Mouse (Mus musculus) megakaryocyte, embryonic 14.5 days (primary cell): Measurements from ENCODE around the gene Tor4a. TPM values are rescaled to one million over a fixed set of nuclear protein-coding genes. Genes with fewer than 3 reads are reported as not detected.

Experiments used
- H3K27me3 ChIP-seq: replicated peaks from 2 replicates; pipeline ENCODE3; 2012; ENCODE audit warnings: inconsistent platforms
- H3K36me3 ChIP-seq: replicated peaks from 2 replicates; pipeline ENCODE3; 2012; ENCODE audit warnings: low read length, inconsistent platforms, mixed read lengths
- H3K4me1 ChIP-seq: 2 replicates; pipeline ENCODE4 v1.6.1; 2012; ENCODE audit warnings: inconsistent platforms
- H3K4me3 ChIP-seq: replicated peaks from 2 replicates; pipeline ENCODE3; 2012; ENCODE audit warnings: moderate library complexity, mild to moderate bottlenecking, inconsistent platforms
- H3K9me3 ChIP-seq: 2 replicates; pipeline ENCODE4 v1.6.1; 2012; ENCODE audit warnings: inconsistent platforms
- FLI1 ChIP-seq: IDR thresholded peaks from 2 replicates; pipeline ENCODE4 v1.6.1; 2012; ENCODE audit warnings: low read length, inconsistent platforms, mixed read lengths
- GATA1 ChIP-seq: IDR thresholded peaks from 3 replicates; pipeline ENCODE4 v1.6.1; 2012; ENCODE audit warnings: mixed read lengths, low read length, inconsistent platforms, borderline replicate concordance
- polyA plus RNA-seq: library from polyadenylated mRNA; stranded (reverse); fragments of >175 nt; gene quantifications from 2 replicates; pipeline ENCODE4 v1.2.3, GENCODE M21; 2012; ENCODE audit warnings: low replicate concordance; ENCODE audit not compliant: insufficient read depth

Gene Tor4a
- polyA plus RNA-seq, 1 experiment = 14.6 TPM

DNA sequence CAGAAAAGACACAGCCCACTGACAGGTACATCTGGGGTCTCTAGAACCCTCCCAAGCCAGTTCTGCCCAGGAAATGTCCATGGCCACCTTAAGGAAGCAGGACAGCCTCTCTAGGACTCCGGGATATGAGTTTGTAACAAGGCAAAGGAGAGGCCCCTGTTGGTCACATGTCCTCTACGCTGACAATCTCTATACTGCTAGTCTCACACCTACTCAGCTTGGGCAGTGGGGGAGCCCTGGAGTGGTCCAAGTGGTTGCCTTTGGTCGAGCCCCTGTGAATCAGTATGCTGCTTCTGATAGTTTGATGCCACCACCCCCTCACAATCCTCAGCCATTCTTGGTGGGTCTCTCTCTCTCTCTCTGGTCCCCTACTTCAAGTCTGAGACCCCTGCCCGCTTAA is 29.2 kb downstream of the Tor4a start:
- peaks cover 65% of the 10 kb centered on the region for H3K4me1 ChIP-seq
- no peaks in the 10 kb centered on the region for H3K9me3 ChIP-seq
- TF ChIP-seq FLI1 (no peak), GATA1 (no peak)
- peak overlapping the region; percentile 67 for H3K4me3 ChIP-seq
- peaks cover 24% of the 10 kb centered on the region for H3K27me3 ChIP-seq
- H3K36me3 ChIP-seq = no peaks in the 10 kb centered on the region

DNA sequence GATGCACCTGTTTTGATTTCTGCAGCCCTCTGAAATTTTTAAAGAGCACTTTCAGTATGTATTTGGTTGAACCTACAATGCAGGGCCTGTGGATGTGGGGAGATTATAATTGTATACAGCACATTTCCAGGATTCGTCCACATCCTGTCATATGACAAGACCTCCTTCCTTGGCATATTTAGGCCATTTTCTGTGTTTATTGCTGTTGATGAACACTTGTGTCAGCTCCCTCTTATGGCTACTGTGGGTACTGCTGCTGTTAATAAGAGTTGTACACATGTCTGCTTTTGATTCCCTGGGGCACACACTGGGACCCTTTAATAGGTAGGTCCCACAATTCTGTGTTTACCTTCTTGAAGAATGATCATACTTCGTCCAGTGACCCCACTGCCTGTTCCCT is 39.0 kb downstream of the Tor4a start:
- H3K4me3 ChIP-seq = no peak overlapping the region
- no peaks in the 10 kb centered on the region for H3K27me3 ChIP-seq
- H3K9me3 ChIP-seq = no peaks in the 10 kb centered on the region
- no peaks in the 10 kb centered on the region for H3K36me3 ChIP-seq
- peaks cover 26% of the 10 kb centered on the region for H3K4me1 ChIP-seq
- TF ChIP-seq FLI1 (no peak), GATA1 (no peak)

DNA sequence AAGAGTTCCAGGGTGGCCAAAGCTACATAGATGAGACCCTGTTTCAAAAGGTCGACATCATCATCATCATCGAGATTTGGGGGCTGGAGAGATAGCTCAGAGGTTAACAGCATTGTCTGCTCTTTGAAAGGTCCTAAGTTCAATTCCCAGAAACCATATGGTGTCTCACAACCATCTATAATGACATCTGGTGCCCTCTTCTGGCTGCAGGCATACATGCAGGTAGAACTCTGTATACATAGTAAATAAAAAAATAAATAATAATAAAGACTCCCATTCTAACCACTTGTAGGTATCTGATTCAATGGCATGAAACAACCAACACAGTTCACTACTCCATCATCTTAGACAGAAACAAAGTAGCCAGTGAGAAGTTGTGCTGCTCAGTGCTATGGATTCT is 39.7 kb downstream of the Tor4a start:
- H3K36me3 ChIP-seq = no peaks in the 10 kb centered on the region
- H3K4me3 ChIP-seq = no peak overlapping the region
- H3K4me1 ChIP-seq = peaks cover 29% of the 10 kb centered on the region
- no peaks in the 10 kb centered on the region for H3K27me3 ChIP-seq
- H3K9me3 ChIP-seq = no peaks in the 10 kb centered on the region
- TF ChIP-seq GATA1 (no peak), FLI1 (no peak)

DNA sequence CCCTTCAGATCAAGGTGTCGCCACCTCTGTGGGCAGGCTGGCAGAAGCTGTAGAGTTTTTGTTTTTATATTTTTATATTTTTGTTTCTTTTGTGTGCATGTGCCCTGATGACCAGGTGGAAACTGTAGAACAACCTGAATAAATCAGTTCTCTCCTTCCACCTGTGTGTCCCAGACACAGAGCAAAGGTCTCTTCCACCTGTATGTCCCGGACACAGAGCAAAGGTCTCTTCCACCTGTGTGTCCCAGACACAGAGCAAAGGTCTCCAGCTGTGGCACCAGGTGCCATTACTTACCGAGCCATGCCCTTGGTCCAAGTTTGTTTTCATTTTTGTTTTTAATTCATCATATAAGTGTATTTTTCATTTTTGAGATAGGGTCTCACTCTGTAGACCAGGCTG is 40.5 kb downstream of the Tor4a start:
- peaks cover 35% of the 10 kb centered on the region for H3K4me1 ChIP-seq
- no peaks in the 10 kb centered on the region for H3K9me3 ChIP-seq
- no peaks in the 10 kb centered on the region for H3K36me3 ChIP-seq
- no peak for TF ChIP-seq FLI1
- no peak for TF ChIP-seq GATA1
- no peak overlapping the region for H3K4me3 ChIP-seq
- no peaks in the 10 kb centered on the region for H3K27me3 ChIP-seq

DNA sequence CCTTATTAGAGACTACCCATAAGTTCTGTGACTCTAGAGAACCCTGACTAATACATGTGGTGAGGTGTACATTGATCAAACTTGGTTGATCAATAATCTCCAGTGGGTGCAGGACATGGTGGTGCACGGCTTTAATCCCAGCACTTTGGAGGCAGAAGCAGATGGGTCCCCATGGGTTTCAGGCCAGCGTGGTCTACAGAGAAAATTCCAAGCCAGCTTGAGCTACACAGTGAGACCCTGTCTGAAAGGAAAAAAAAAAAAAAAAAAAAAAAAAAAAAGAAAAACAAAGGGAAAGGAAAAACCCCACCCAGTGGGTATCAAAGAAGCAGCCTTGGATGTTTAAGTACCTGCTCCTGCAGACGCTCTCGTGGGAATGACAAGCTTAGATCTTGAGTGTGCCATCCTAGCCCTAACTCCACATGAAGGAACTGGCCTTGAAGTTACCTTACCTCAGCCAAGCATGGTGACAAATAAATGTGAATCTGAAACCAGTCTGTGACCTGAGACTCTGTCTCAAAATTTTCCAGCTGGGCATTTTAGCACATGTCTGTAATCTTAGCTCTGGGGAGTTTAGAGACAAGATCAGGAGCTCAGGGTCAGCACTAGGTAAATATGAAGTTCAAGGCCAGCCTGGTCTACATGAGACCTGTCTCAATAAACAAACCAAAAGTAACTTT is 45.3 kb downstream of the Tor4a start:
- TF ChIP-seq GATA1 (no peak), FLI1 (no peak)
- Histone ChIP-seq H3K36me3 (no peaks in the 10 kb centered on the region), H3K9me3 (no peaks in the 10 kb centered on the region), H3K4me1 (peaks cover 55% of the 10 kb centered on the region), H3K27me3 (peaks cover 31% of the 10 kb centered on the region), H3K4me3 (no peak overlapping the region)

DNA sequence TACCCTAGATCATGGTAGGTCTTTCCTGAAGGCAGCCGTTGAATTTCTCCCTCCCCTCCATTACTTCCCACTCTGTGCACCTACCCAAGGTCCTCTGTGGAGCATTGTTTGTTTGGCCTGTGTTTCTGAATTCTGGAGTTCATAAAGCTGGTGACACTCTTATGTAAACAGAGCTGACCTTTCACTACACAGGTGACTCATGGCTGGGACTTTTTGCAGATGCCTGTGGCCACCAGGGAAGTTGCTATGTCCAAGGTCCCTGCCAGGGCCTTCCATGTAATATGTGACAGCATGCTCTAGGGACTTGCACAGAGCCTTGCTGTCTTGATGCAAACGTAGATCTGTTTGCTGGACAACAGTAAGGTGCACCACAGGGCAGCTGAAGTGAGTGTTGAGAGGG is 47.0 kb downstream of the Tor4a start:
- H3K27me3 ChIP-seq = peaks cover 45% of the 10 kb centered on the region
- H3K4me3 ChIP-seq = no peak overlapping the region
- H3K9me3 ChIP-seq = no peaks in the 10 kb centered on the region
- H3K4me1 ChIP-seq = peaks cover 63% of the 10 kb centered on the region
- TF ChIP-seq FLI1 (no peak), GATA1 (no peak)
- no peaks in the 10 kb centered on the region for H3K36me3 ChIP-seq

DNA sequence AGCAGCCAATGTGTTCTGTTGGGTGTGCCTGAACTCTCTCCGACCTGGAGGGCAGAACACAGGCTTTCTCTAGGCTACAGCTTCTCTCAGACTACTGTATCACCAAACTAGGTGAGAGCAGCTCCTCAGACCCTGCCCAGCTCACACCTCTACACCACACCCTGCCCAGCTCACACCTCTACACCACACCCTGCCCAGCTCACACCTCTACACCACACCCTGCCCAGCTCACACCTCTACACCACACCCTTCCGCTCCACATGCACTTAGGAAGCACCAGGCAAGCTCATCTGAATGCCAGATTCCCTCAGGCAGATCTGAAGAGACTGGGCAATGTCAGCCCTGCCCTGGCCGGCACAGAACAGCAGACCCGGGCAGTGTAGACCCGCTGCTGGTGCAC is 48.8 kb downstream of the Tor4a start:
- no peak overlapping the region for H3K4me3 ChIP-seq
- no peaks in the 10 kb centered on the region for H3K36me3 ChIP-seq
- H3K4me1 ChIP-seq = peaks cover 69% of the 10 kb centered on the region
- H3K9me3 ChIP-seq = no peaks in the 10 kb centered on the region
- peaks cover 55% of the 10 kb centered on the region for H3K27me3 ChIP-seq
- TF ChIP-seq GATA1 = no peak
- no peak for TF ChIP-seq FLI1

DNA sequence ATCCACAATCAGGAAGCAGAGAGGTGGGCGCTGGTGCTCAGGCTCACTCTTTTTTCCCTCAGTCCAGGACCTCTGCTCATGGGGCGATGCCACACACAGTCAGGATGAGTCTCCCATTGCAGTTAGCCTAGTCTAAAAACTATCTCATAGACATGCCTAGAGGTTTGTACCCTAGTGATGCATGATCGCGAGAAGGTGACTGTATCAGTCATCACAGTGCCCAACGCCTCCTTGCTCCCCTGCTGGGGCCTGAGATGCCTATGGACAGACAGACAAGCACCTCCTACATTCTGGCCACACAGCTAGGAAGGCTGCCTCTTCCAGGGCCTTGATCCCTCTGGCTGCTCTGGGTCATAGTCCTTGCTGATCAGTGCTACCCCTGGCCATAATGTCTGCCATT is 49.3 kb downstream of the Tor4a start:
- Histone ChIP-seq H3K4me3 (no peak overlapping the region), H3K4me1 (peaks cover 68% of the 10 kb centered on the region), H3K36me3 (no peaks in the 10 kb centered on the region), H3K27me3 (peaks cover 55% of the 10 kb centered on the region), H3K9me3 (no peaks in the 10 kb centered on the region)
- no peak for TF ChIP-seq FLI1
- TF ChIP-seq GATA1 = no peak

DNA sequence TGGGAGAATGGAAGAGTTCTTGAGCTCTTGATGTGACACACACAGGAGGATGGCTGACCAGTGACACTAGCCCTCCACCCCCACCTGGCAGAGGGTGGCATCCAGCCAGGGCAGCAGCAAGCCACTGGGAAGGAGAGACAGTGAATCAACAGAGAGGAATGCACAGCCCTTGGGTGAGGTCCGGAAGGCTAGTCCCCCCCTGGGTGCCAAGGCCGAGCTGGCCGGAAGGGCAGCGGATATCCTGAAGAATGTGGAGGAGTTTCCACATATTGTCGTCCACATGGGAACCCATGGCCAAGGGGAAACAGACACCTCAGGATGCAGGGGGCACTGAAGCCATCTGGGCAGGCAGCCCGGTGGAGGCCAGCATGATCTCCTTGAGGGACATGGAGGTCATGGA is 51.3 kb downstream of the Tor4a start:
- Histone ChIP-seq H3K4me3 (no peak overlapping the region), H3K27me3 (peaks cover 54% of the 10 kb centered on the region)
- TF ChIP-seq FLI1 = no peak
- TF ChIP-seq GATA1 = no peak

More for the DNA sequence above, 51.3 kb downstream of the Tor4a start:
- Histone ChIP-seq H3K9me3 (peaks cover 6% of the 10 kb centered on the region), H3K4me1 (peaks cover 63% of the 10 kb centered on the region), H3K36me3 (no peaks in the 10 kb centered on the region)

Other genes starting within 250 kb of the Tor4a start
- 2.9 and 5.7 TPM in 2 replicates for gene Zmynd19, start 247.1 kb downstream of the Tor4a start, polyA plus RNA-seq
- gene Dph7, start 234.5 kb downstream of the Tor4a start, polyA plus RNA-seq = 10.2 and 14.3 TPM in 2 replicates
- gene Mrpl41, start 221.8 kb downstream of the Tor4a start, polyA plus RNA-seq = 26.6 and 65.1 TPM in 2 replicates
- gene Pnpla7, start 220.9 kb downstream of the Tor4a start, polyA plus RNA-seq = 1.5 and 7.1 TPM in 2 replicates
- gene Nsmf, start 142.5 kb downstream of the Tor4a start, polyA plus RNA-seq = 24.0 and 32.1 TPM in 2 replicates
- gene Entpd8, start 116.6 kb downstream of the Tor4a start, polyA plus RNA-seq = not detected in 2 replicates
- gene Noxa1, start 101.7 kb downstream of the Tor4a start, polyA plus RNA-seq = not detected in 2 replicates
- gene Nrarp, start 16.1 kb downstream of the Tor4a start, polyA plus RNA-seq = 7.9 and 8.1 TPM in 2 replicates
- gene Nelfb, start 14.6 kb upstream of the Tor4a start, polyA plus RNA-seq = 22.9 and 24.0 TPM in 2 replicates
- gene Stpg3, start 17.8 kb upstream of the Tor4a start, polyA plus RNA-seq = 0.08 and 1.5 TPM in 2 replicates
- gene Fam166a, start 21.9 kb upstream of the Tor4a start, polyA plus RNA-seq = not detected in 2 replicates
- gene Tubb4b, start 27.8 kb upstream of the Tor4a start, polyA plus RNA-seq = 264 and 365 TPM in 2 replicates
- not detected in 2 replicates for gene Slc34a3, start 37.5 kb upstream of the Tor4a start, polyA plus RNA-seq
- gene Rnf224, start 39.9 kb upstream of the Tor4a start, polyA plus RNA-seq = not detected in 2 replicates
- gene Rnf208, start 45.4 kb upstream of the Tor4a start, polyA plus RNA-seq = 3.8 and 7.6 TPM in 2 replicates
- gene Cysrt1, start 45.6 kb upstream of the Tor4a start, polyA plus RNA-seq = not detected in 2 replicates
- 1.1 TPM in 1 of 2 replicates, not detected in the other for gene AL732309.1, start 50.0 kb upstream of the Tor4a start, polyA plus RNA-seq
- gene Tmem203, start 58.6 kb upstream of the Tor4a start, polyA plus RNA-seq = 16.3 and 20.0 TPM in 2 replicates
- gene Tprn, start 65.7 kb upstream of the Tor4a start, polyA plus RNA-seq = 11.9 and 12.9 TPM in 2 replicates
- gene Ssna1, start 75.6 kb upstream of the Tor4a start, polyA plus RNA-seq = 34.6 and 160 TPM in 2 replicates
- 3.1 and 14.8 TPM in 2 replicates for gene Anapc2, start 75.6 kb upstream of the Tor4a start, polyA plus RNA-seq
- gene Tmem210, start 91.3 kb upstream of the Tor4a start, polyA plus RNA-seq = not detected in 2 replicates
- not detected in 2 replicates for gene Lrrc26, start 93.0 kb upstream of the Tor4a start, polyA plus RNA-seq
- gene Grin1, start 122.3 kb upstream of the Tor4a start, polyA plus RNA-seq = not detected in 2 replicates
- 4.4 and 13.9 TPM in 2 replicates for gene Man1b1, start 135.5 kb upstream of the Tor4a start, polyA plus RNA-seq
- gene Dpp7, start 159.5 kb upstream of the Tor4a start, polyA plus RNA-seq = 4.3 and 4.4 TPM in 2 replicates
- 12.1 and 13.3 TPM in 2 replicates for gene Uap1l1, start 168.8 kb upstream of the Tor4a start, polyA plus RNA-seq
- gene Sapcd2, start 175.4 kb upstream of the Tor4a start, polyA plus RNA-seq = 26.7 and 29.9 TPM in 2 replicates
- 1.3 TPM in 1 of 2 replicates, not detected in the other for gene Entpd2, start 199.0 kb upstream of the Tor4a start, polyA plus RNA-seq
- 3.7 and 3.9 TPM in 2 replicates for gene Npdc1, start 202.5 kb upstream of the Tor4a start, polyA plus RNA-seq
- 4.3 TPM in 1 of 2 replicates, not detected in the other for gene Fut7, start 226.4 kb upstream of the Tor4a start, polyA plus RNA-seq
- gene Abca2, start 231.8 kb upstream of the Tor4a start, polyA plus RNA-seq = 13.1 and 24.3 TPM in 2 replicates